Mouse (Mus musculus): ENCODE results near the gene Igdcc3.

Gene Igdcc3

GRCm38 (mm10) chr9:65175939-65176871, 35.2 kb downstream of the Igdcc3 start:
- DNase-seq (ENCODE audit: low spot score in 2 of 2), result no peak

DNA sequence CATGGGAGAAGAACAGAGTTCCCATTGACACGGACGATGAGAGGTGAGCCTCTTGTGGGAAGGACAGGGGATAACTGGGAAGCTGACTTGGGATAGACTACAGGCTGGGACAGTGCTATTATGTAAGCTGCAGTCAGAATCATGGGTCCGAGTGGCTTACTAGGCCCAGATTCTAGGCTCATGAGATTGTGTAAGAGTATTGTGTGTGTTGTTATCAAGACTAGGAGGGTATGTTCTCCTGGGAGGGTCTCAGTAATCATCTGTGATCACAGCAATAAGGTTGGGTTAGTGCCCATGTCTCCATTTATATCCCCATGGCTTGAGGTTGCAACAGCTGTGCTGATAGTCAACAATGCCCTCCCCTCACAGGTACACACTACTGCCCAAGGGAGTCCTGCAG, 36.5 kb downstream of the Igdcc3 start:
- DNase-seq (ENCODE audit: low spot score in 2 of 2), result no peak

GRCm38 (mm10) chr9:65177912-65178311, 36.9 kb downstream of the Igdcc3 start:
- no peak for DNase-seq (ENCODE audit: low spot score in 2 of 2)

GRCm38 (mm10) chr9:65178336-65179213, 37.6 kb downstream of the Igdcc3 start:
- peak in 1 of 2 experiments; percentile 28 for DNase-seq (ENCODE audit: low spot score in 2 of 2)

- no peak for DNase-seq (ENCODE audit: low spot score in 2 of 2)
Measured at GRCm38 (mm10) chr9:65179817-65180624, 39.0 kb downstream of the Igdcc3 start.

- DNase-seq (ENCODE audit: low spot score in 2 of 2), result peak; percentile 74 to 83
Measured at GRCm38 (mm10) chr9:65188599-65188998, 47.6 kb downstream of the Igdcc3 start.

- no peak for DNase-seq (ENCODE audit: low spot score in 2 of 2)
Measured at GRCm38 (mm10) chr9:65190306-65190705, 49.3 kb downstream of the Igdcc3 start.

- no peak for DNase-seq (ENCODE audit: low spot score in 2 of 2)
Measured at GRCm38 (mm10) chr9:65191389-65191754, 50.4 kb downstream of the Igdcc3 start.

- DNase-seq (ENCODE audit: low spot score in 2 of 2), result no peak
Measured at GRCm38 (mm10) chr9:65191755-65192469, 50.9 kb downstream of the Igdcc3 start.

DNA sequence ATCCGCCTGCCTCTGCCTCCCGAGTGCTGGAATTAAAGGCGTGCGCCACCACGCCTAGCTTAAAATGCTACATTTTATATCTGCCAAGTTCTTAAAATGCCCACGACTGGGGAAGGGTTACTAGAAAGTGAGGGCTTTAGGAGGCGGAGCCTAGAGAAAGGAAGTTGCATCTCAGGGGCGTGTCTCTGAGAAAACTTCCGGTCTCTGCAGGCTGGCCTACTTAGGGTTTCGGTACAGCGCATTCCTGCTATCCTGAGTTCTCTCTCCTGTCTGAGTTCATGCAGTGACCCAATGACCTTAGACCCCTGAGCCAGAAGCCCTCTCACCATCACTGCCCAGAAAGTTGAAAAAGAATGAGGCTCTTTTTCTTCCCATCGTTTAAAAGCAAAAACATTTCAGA, 52.2 kb downstream of the Igdcc3 start:
- DNase-seq (ENCODE audit: low spot score in 2 of 2), result no peak

DNA sequence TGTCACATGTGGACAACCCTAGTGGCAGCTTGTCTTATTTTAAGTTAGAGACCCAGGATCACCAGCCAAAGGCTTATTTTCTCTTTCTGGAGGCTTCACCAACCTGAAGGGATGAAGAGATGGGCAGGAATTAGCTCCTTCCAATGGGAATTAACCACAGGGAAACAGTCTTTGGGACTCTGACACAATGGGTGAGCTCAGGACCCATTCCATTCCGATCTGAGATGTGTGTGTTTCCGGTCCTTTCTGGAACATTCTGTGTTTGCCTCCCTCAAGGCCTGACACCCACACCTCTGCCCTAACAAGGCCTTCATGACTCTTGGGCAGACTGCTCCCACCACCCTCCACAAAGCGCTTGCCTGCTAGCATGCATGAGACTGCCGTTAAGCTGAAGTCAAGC, 54.1 kb downstream of the Igdcc3 start, which contains the start of gene Parp16:
TSS of gene Parp16 (plus strand) at position 301 of the 400 bp plus-strand sequence.
- DNase-seq (ENCODE audit: low spot score in 2 of 2), result no peak

DNA sequence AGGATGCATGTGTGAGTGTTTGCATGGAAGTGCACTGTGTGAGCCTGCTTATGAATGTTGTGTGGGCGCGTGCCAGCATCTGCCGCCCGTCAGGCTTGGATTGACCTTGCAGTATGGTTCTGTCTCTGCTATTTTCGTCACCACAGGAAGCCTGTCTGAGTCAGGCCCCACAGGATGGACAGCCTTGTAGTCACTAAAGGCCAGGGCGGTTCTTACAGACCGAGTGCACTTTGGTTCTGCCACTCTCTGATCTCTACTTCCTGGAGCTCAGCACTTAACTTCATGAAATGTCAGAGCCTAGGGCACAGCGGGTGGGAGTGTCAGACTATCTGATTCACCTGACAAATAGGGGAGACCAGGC, 54.6 kb downstream of the Igdcc3 start:
- peak in 1 of 2 experiments; percentile 43 for DNase-seq (ENCODE audit: low spot score in 2 of 2)

GRCm38 (mm10) chr9:65195982-65196737, 55.2 kb downstream of the Igdcc3 start:
- DNase-seq (ENCODE audit: low spot score in 2 of 2), result no peak

DNA sequence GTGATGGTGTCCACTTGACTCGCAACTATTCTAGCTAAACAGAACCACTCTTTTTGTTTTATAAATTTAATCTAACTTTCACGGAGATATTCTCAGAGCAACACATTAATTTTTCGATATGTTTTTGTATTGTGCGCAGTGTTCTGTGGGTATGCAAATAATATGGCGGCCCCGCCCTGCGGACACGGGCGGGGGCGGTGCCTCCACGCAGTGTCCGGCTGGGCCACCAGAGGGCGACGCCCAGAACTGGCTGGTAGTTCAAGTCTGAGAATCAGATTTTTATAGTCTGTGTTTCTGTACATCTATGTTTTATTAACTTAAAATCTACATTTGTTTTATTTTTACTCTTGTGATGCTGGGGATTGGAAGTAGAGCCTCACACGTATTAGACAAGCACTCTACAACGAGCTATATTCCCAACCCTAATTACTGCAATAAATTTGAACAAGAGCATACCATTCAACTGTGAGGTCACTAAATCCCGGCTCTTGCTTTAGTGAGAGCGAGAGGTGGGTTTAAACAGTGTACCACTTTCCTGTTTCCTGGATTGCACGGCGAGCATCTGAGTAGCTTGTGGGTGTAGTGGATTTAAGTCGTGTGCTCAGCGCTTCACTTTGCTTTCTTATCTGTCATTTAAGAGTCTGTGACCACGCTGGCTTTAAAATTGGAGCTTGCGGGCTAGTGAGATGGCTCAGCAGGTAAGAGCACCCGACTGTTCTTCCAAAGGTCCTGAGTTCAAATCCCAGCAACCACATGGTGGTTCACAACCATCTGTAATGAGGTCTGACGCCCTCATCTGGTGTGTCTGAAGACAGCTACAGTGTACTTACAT, 56.0 kb downstream of the Igdcc3 start:
- DNase-seq (ENCODE audit: low spot score in 2 of 2), result peak; percentile 92 to 93

DNA sequence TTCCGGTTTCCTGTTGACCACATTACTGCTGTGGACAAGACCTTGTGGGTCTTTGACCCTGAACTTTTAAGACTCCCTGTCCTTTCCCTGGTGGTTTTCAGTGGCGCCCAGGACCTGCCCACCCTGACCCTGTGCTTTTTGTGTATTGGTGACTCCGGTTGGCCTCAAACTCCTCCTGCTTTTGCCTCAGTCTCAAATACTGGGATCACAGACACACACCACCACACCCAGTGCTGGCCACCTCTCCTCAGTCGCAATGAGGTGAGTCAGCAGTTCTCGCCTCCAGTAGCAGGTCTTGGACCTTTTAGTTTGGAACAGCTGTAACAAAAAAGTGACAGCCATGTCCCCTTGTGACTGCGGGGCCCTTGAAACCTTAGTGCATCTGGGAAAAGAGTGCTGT, 56.8 kb downstream of the Igdcc3 start:
- DNase-seq (ENCODE audit: low spot score in 2 of 2), result no peak

DNA sequence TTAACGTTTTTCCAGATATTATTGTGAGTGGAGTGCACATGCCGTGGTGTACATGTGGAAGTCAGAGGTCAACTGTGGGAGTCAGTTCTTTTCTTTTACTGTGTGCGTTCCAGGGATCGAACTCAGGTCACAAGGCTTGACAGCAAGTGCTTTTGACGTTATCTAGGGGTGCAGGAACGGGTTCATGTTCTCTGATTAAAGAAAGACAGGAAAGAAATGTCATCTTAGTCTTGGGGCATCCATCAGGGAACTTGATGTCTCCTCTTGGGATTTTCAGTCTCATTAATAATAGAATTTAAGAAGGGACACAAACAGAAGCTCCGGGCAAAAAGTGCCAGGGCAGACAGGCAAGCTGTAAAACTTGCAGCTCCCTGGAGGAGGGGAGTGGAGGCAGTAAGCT, 58.7 kb downstream of the Igdcc3 start:
- no peak for DNase-seq (ENCODE audit: low spot score in 2 of 2)

DNA sequence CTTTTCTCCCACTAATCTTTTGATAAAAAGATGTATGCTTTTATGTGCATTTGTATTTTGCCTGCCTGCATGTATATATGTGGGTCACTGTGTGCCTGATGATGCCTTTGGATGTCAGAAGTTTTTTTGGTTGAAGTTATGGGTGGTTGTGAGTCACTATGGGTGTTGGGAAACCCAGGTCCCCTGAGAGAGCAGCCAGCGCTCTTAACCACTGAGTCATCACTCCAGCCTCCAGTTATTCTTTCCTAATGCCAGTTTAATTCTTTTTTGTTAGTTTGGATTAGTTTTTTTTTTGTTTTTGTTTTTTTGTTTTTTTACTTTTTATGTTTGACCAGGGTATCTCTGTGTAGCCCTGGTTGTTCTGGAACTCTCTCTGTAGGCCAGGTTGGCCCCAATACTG, 59.6 kb downstream of the Igdcc3 start:
- DNase-seq (ENCODE audit: low spot score in 2 of 2), result peak in 1 of 2 experiments; percentile 73

GRCm38 (mm10) chr9:65201021-65201380, 60.0 kb downstream of the Igdcc3 start:
- DNase-seq (ENCODE audit: low spot score in 2 of 2), result no peak

- peak; percentile 79 to 82 for DNase-seq (ENCODE audit: low spot score in 2 of 2)
Measured at GRCm38 (mm10) chr9:65201381-65202164, 60.6 kb downstream of the Igdcc3 start.

Measured in urinary bladder, postnatal 36 days (tissue).